Mouse (Mus musculus): Measurements from ENCODE around the gene Hcar1. TPM values are rescaled to one million over a fixed set of nuclear protein-coding genes. Genes with fewer than 3 reads are reported as not detected.

Hcar1 gene
- polyA plus RNA-seq (2015; fragmentation: Nextera tagmentation; extraction: Ambion mirVana) = 1.2 and 1.4 TPM in 2 replicates

GRCm38 (mm10) chr5:123879928-123880327, at the start of gene Hcar1:
Gene Hcar1 (minus strand): TSS chr5:123880020.
- ATAC-seq (ENCODE audit: low read depth) = peak; percentile 78
- WGBS = 15% methylated on average over 12 of the region's 12 CpGs
- H3K4me3 ChIP-seq (ENCODE audit: low read length) = peak within 1 kb of the TSS; percentile 27

GRCm38 (mm10) chr5:123927118-123927517, 47.3 kb upstream of the Hcar1 start, which contains the start of gene Gm43518:
Gene Gm43518 (plus strand): TSS chr5:123927418.
- H3K36me3 ChIP-seq (ENCODE audit: control insufficient read depth, insufficient read depth, low read length) = peaks cover 30% of the 10 kb centered on the region
- WGBS = 90% methylated on average over 9 of the region's 9 CpGs

More at GRCm38 (mm10) chr5:123879928-123880327, at the start of gene Hcar1:
- H3K4me1 ChIP-seq (replicated peaks; ENCODE audit: control insufficient read depth, insufficient read depth, low read length) = peaks cover 25% of the 10 kb centered on the region
- peak within 1 kb of the TSS; percentile 64 for H3K27ac ChIP-seq (ENCODE audit: low read length)
- H3K27me3 ChIP-seq (ENCODE audit: control insufficient read depth, insufficient read depth, low read depth, low read length) = no peaks in the 10 kb centered on the region
- peak within 1 kb of the TSS; percentile 61 for H3K9ac ChIP-seq (ENCODE audit: low read length)
- no peaks in the 10 kb centered on the region for H3K36me3 ChIP-seq (ENCODE audit: control insufficient read depth, insufficient read depth, low read length)
- H3K4me2 ChIP-seq (ENCODE audit: low read depth, low read length) = peak within 1 kb of the TSS; percentile 56
- no peaks in the 10 kb centered on the region for H3K9me3 ChIP-seq (ENCODE audit: control insufficient read depth, low read length)

GRCm38 (mm10) chr5:123922112-123922511, 42.3 kb upstream of the Hcar1 start:
- no peak for ATAC-seq (ENCODE audit: low read depth)
- no peak overlapping the region for H3K27ac ChIP-seq (ENCODE audit: low read length)
- WGBS = 85% methylated on average over 6 of the region's 6 CpGs

More at GRCm38 (mm10) chr5:123927118-123927517, 47.3 kb upstream of the Hcar1 start, which contains the start of gene Gm43518:
- no peaks in the 10 kb centered on the region for H3K27me3 ChIP-seq (ENCODE audit: control insufficient read depth, insufficient read depth, low read depth, low read length)
- no peak for ATAC-seq (ENCODE audit: low read depth)
- no peak within 1 kb of the TSS for H3K4me3 ChIP-seq (ENCODE audit: low read length)
- H3K4me2 ChIP-seq (ENCODE audit: low read depth, low read length) = no peak within 1 kb of the TSS
- H3K9me3 ChIP-seq (ENCODE audit: control insufficient read depth, low read length) = no peaks in the 10 kb centered on the region
- no peak within 1 kb of the TSS for H3K27ac ChIP-seq (ENCODE audit: low read length)
- H3K4me1 ChIP-seq (replicated peaks; ENCODE audit: control insufficient read depth, insufficient read depth, low read length) = peaks cover 4% of the 10 kb centered on the region
- H3K9ac ChIP-seq (ENCODE audit: low read length) = no peak within 1 kb of the TSS

GRCm38 (mm10) chr5:123914852-123915251, 35.0 kb upstream of the Hcar1 start:
- H3K4me3 ChIP-seq (ENCODE audit: low read length) = no peak overlapping the region
- H3K27me3 ChIP-seq (ENCODE audit: control insufficient read depth, insufficient read depth, low read depth, low read length) = no peaks in the 10 kb centered on the region
- H3K9me3 ChIP-seq (ENCODE audit: control insufficient read depth, low read length) = no peaks in the 10 kb centered on the region
- peaks cover 37% of the 10 kb centered on the region for H3K36me3 ChIP-seq (ENCODE audit: control insufficient read depth, insufficient read depth, low read length)
- H3K9ac ChIP-seq (ENCODE audit: low read length) = no peak overlapping the region
- no peak overlapping the region for H3K4me2 ChIP-seq (ENCODE audit: low read depth, low read length)
- ATAC-seq (ENCODE audit: low read depth) = no peak
- H3K4me1 ChIP-seq (replicated peaks; ENCODE audit: control insufficient read depth, insufficient read depth, low read length) = no peaks in the 10 kb centered on the region
- 92% methylated on average over 3 of the region's 3 CpGs for WGBS
- no peak overlapping the region for H3K27ac ChIP-seq (ENCODE audit: low read length)

More at GRCm38 (mm10) chr5:123922112-123922511, 42.3 kb upstream of the Hcar1 start:
- H3K4me3 ChIP-seq (ENCODE audit: low read length) = no peak overlapping the region
- H3K9ac ChIP-seq (ENCODE audit: low read length) = no peak overlapping the region
- H3K4me1 ChIP-seq (replicated peaks; ENCODE audit: control insufficient read depth, insufficient read depth, low read length) = no peaks in the 10 kb centered on the region
- H3K27me3 ChIP-seq (ENCODE audit: control insufficient read depth, insufficient read depth, low read depth, low read length) = no peaks in the 10 kb centered on the region
- H3K36me3 ChIP-seq (ENCODE audit: control insufficient read depth, insufficient read depth, low read length) = peaks cover 41% of the 10 kb centered on the region
- no peaks in the 10 kb centered on the region for H3K9me3 ChIP-seq (ENCODE audit: control insufficient read depth, low read length)
- no peak overlapping the region for H3K4me2 ChIP-seq (ENCODE audit: low read depth, low read length)

GRCm38 (mm10) chr5:123907631-123907977, 27.8 kb upstream of the Hcar1 start:
- Histone ChIP-seq H3K36me3 (ENCODE audit: control insufficient read depth, insufficient read depth, low read length) (peaks cover 16% of the 10 kb centered on the region; the same call in 1 of the 2 replicates), H3K4me3 (ENCODE audit: low read length) (peak overlapping the region; percentile 80), H3K9ac (ENCODE audit: low read length) (peak overlapping the region; percentile 88), H3K9me3 (ENCODE audit: control insufficient read depth, low read length) (no peaks in the 10 kb centered on the region), H3K4me1 (replicated peaks; ENCODE audit: control insufficient read depth, insufficient read depth, low read length) (peaks cover 14% of the 10 kb centered on the region), H3K27me3 (ENCODE audit: control insufficient read depth, insufficient read depth, low read depth, low read length) (no peaks in the 10 kb centered on the region), H3K4me2 (ENCODE audit: low read depth, low read length) (peak overlapping the region; percentile 79), H3K27ac (ENCODE audit: low read length) (no peak overlapping the region)
- WGBS = 3% methylated on average over 10 of the region's 10 CpGs
- no peak for ATAC-seq (ENCODE audit: low read depth)

- Histone ChIP-seq H3K36me3 (ENCODE audit: control insufficient read depth, insufficient read depth, low read length) (peaks cover 15% of the 10 kb centered on the region; the same call in 1 of the 2 replicates), H3K4me1 (replicated peaks; ENCODE audit: control insufficient read depth, insufficient read depth, low read length) (peaks cover 14% of the 10 kb centered on the region), H3K27me3 (ENCODE audit: control insufficient read depth, insufficient read depth, low read depth, low read length) (no peaks in the 10 kb centered on the region), H3K4me2 (ENCODE audit: low read depth, low read length) (peak within 1 kb of the TSS; percentile 79), H3K27ac (ENCODE audit: low read length) (peak within 1 kb of the TSS; percentile 60; the same call in 1 of the 2 replicates), H3K9ac (ENCODE audit: low read length) (peak within 1 kb of the TSS; percentile 88), H3K9me3 (ENCODE audit: control insufficient read depth, low read length) (no peaks in the 10 kb centered on the region), H3K4me3 (ENCODE audit: low read length) (peak within 1 kb of the TSS; percentile 80)
- ATAC-seq (ENCODE audit: low read depth) = peak; percentile 98
- WGBS = 0% methylated on average over 53 of the region's 61 CpGs
Measured at GRCm38 (mm10) chr5:123906976-123907630, 27.3 kb upstream of the Hcar1 start, which contains the start of gene Denr. Gene Denr (plus strand): TSS chr5:123907175.

- Histone ChIP-seq H3K36me3 (ENCODE audit: control insufficient read depth, insufficient read depth, low read length) (peaks cover 13% of the 10 kb centered on the region; the same call in 1 of the 2 replicates), H3K4me3 (ENCODE audit: low read length) (peak overlapping the region; percentile 29), H3K27me3 (ENCODE audit: control insufficient read depth, insufficient read depth, low read depth, low read length) (no peaks in the 10 kb centered on the region), H3K9me3 (ENCODE audit: control insufficient read depth, low read length) (no peaks in the 10 kb centered on the region), H3K4me2 (ENCODE audit: low read depth, low read length) (peak overlapping the region; percentile 49), H3K4me1 (replicated peaks; ENCODE audit: control insufficient read depth, insufficient read depth, low read length) (peaks cover 14% of the 10 kb centered on the region), H3K9ac (ENCODE audit: low read length) (no peak overlapping the region; the same call in 1 of the 2 replicates), H3K27ac (ENCODE audit: low read length) (no peak overlapping the region)
- 70% methylated on average over 17 of the region's 17 CpGs for WGBS
- no peak for ATAC-seq (ENCODE audit: low read depth)
Measured at GRCm38 (mm10) chr5:123906146-123906975, 26.5 kb upstream of the Hcar1 start.

- WGBS = 60% methylated on average over 11 of the region's 11 CpGs
- Histone ChIP-seq H3K27ac (ENCODE audit: low read length) (no peak overlapping the region), H3K27me3 (ENCODE audit: control insufficient read depth, insufficient read depth, low read depth, low read length) (no peaks in the 10 kb centered on the region), H3K9me3 (ENCODE audit: control insufficient read depth, low read length) (no peaks in the 10 kb centered on the region), H3K36me3 (ENCODE audit: control insufficient read depth, insufficient read depth, low read length) (no peaks in the 10 kb centered on the region), H3K4me3 (ENCODE audit: low read length) (no peak overlapping the region), H3K9ac (ENCODE audit: low read length) (no peak overlapping the region), H3K4me2 (ENCODE audit: low read depth, low read length) (no peak overlapping the region), H3K4me1 (replicated peaks; ENCODE audit: control insufficient read depth, insufficient read depth, low read length) (peaks cover 14% of the 10 kb centered on the region)
- no peak for ATAC-seq (ENCODE audit: low read depth)
Measured at GRCm38 (mm10) chr5:123904059-123904672, 24.3 kb upstream of the Hcar1 start.
